Mouse (Mus musculus) liver, embryonic 15.5 days (tissue): ENCODE measurements around the gene Olfr1360. TPM values are rescaled to one million over a fixed set of nuclear protein-coding genes. Genes with fewer than 3 reads are reported as not detected.

ENCODE experiments used
- microRNA-seq: library from miRNA; unstranded; fragments of <30 nt; microRNA quantifications from one replicate; pipeline ENCODE4, GENCODE M21; 2016
- polyA plus RNA-seq: library from polyadenylated mRNA; unstranded; fragments of >200 nt; fragmentation: Nextera tagmentation; extraction: Ambion mirVana; gene quantifications from 2 replicates; pipeline ENCODE4 v1.2.1, GENCODE M21; 2015

The Olfr1360 gene
- polyA plus RNA-seq, 1 experiment from 2014 or later, result not detected

Small RNA genes within 50 kb of the gene (microRNA-seq; reads per million reads assigned to microRNA genes)
- gene Gm44357, result not detected
- gene Gm44367, result not detected

Other genes with a start within 250 kb of the Olfr1360 start
- gene Pgbd1, start 236.3 kb downstream of the Olfr1360 start, polyA plus RNA-seq, result 1.0 and 1.2 TPM in 2 replicates
- gene Zscan26, start 223.7 kb downstream of the Olfr1360 start, polyA plus RNA-seq, result 9.6 and 11.0 TPM in 2 replicates
- gene Nkapl, start 208.9 kb downstream of the Olfr1360 start, polyA plus RNA-seq, result 0.66 and 0.94 TPM in 2 replicates
- gene Zkscan4, start 198.5 kb downstream of the Olfr1360 start, polyA plus RNA-seq, result 0.31 and 0.38 TPM in 2 replicates
- gene Gm10065, start 198.0 kb downstream of the Olfr1360 start, polyA plus RNA-seq, result not detected in 2 replicates
- gene AK157302, start 182.2 kb downstream of the Olfr1360 start, polyA plus RNA-seq, result 0.59 and 0.71 TPM in 2 replicates
- 4.8 and 7.3 TPM in 2 replicates for gene Gm11273, start 176.0 kb downstream of the Olfr1360 start, polyA plus RNA-seq
- 1.1 and 1.2 TPM in 2 replicates for gene Zkscan8, start 146.3 kb downstream of the Olfr1360 start, polyA plus RNA-seq
- not detected in 2 replicates for gene Olfr1366, start 134.6 kb downstream of the Olfr1360 start, polyA plus RNA-seq
- not detected in 2 replicates for gene Olfr1535, start 117.5 kb downstream of the Olfr1360 start, polyA plus RNA-seq
- gene Olfr1364, start 95.6 kb downstream of the Olfr1360 start, polyA plus RNA-seq, result not detected in 2 replicates
- gene Olfr1362, start 63.4 kb downstream of the Olfr1360 start, polyA plus RNA-seq, result not detected in 2 replicates
- not detected in 2 replicates for gene Olfr11, start 34.9 kb downstream of the Olfr1360 start, polyA plus RNA-seq
- not detected in 2 replicates for gene Olfr1361, start 14.0 kb downstream of the Olfr1360 start, polyA plus RNA-seq
- not detected in 2 replicates for gene Olfr1359, start 20.7 kb upstream of the Olfr1360 start, polyA plus RNA-seq
- 3.2 and 3.4 TPM in 2 replicates for gene Hist1h2bl, start 38.7 kb upstream of the Olfr1360 start, polyA plus RNA-seq
- gene Hist1h2ai, start 39.0 kb upstream of the Olfr1360 start, polyA plus RNA-seq, result 6.7 and 19.9 TPM in 2 replicates
- 4.3 and 10.4 TPM in 2 replicates for gene Hist1h3h, start 40.3 kb upstream of the Olfr1360 start, polyA plus RNA-seq
- 7.6 and 8.8 TPM in 2 replicates for gene Hist1h2bm, start 44.6 kb upstream of the Olfr1360 start, polyA plus RNA-seq
- gene Hist1h4j, start 57.7 kb upstream of the Olfr1360 start, polyA plus RNA-seq, result 0.86 and 0.88 TPM in 2 replicates
- 4.0 and 6.0 TPM in 2 replicates for gene Hist1h4k, start 73.1 kb upstream of the Olfr1360 start, polyA plus RNA-seq
- 40.7 and 47.8 TPM in 2 replicates for gene Hist1h2ak, start 76.4 kb upstream of the Olfr1360 start, polyA plus RNA-seq
- 7.6 and 11.2 TPM in 2 replicates for gene Hist1h2bn, start 76.7 kb upstream of the Olfr1360 start, polyA plus RNA-seq
- gene Hist1h1b, start 103.2 kb upstream of the Olfr1360 start, polyA plus RNA-seq, result 32.9 and 34.2 TPM in 2 replicates
- 144 and 178 TPM in 2 replicates for gene Hist1h3i, start 106.0 kb upstream of the Olfr1360 start, polyA plus RNA-seq
- 10.9 and 14.7 TPM in 2 replicates for gene Hist1h2an, start 109.8 kb upstream of the Olfr1360 start, polyA plus RNA-seq
- 5.4 and 6.8 TPM in 2 replicates for gene Hist1h2bp, start 110.1 kb upstream of the Olfr1360 start, polyA plus RNA-seq
- gene Hist1h2bq, start 132.8 kb upstream of the Olfr1360 start, polyA plus RNA-seq, result 25.1 and 27.6 TPM in 2 replicates
- gene Hist1h2ao, start 133.1 kb upstream of the Olfr1360 start, polyA plus RNA-seq, result 1.1 TPM in 1 of 2 replicates, not detected in the other
- gene Hist1h4m, start 134.3 kb upstream of the Olfr1360 start, polyA plus RNA-seq, result not detected in 2 replicates
- gene Hist1h4n, start 154.8 kb upstream of the Olfr1360 start, polyA plus RNA-seq, result 26.6 and 33.7 TPM in 2 replicates
- gene Hist1h2ap, start 156.1 kb upstream of the Olfr1360 start, polyA plus RNA-seq, result 3,475 and 4,316 TPM in 2 replicates
- 25.5 and 29.5 TPM in 2 replicates for gene Hist1h2br, start 156.3 kb upstream of the Olfr1360 start, polyA plus RNA-seq